Mouse (Mus musculus) ovary, postnatal 10 days (tissue): ENCODE measurements around the gene Ssbp1.
A peak's percentile ranks its signal among the peaks of the same experiment; 100 is the strongest.

Experiments used
- DNase-seq: peaks from one replicate; pipeline ENCODE4 v3.0.0; 2022; ENCODE audit warnings: low spot score

Ssbp1 gene

GRCm38 (mm10) chr6:40470916-40471719 lies at the start of gene Ssbp1:
TSS of gene Ssbp1 (plus strand) at chr6:40471352.
- peak; percentile 67 for DNase-seq

GRCm38 (mm10) chr6:40423013-40423412 lies 48.1 kb upstream of the Ssbp1 start:
- no peak for DNase-seq

DNA sequence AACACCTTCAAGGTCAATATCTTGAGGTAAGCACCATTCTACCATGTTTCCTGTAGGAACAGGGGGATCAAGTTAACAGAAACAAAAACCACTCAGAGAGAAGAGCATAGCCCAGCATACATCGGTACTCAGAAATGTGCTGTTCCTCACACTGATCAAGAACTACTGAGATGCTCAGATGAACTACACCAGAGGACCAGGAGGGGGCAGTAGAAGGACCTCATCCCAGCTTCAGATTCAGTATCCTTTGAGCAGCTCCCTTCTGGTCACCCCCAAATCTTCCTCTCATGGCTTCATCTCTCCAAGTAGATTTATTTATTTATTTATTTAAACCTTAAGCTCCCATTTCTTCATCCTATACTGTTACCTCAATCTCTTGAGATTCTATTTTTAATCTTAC lies 47.4 kb upstream of the Ssbp1 start:
- DNase-seq = no peak

DNA sequence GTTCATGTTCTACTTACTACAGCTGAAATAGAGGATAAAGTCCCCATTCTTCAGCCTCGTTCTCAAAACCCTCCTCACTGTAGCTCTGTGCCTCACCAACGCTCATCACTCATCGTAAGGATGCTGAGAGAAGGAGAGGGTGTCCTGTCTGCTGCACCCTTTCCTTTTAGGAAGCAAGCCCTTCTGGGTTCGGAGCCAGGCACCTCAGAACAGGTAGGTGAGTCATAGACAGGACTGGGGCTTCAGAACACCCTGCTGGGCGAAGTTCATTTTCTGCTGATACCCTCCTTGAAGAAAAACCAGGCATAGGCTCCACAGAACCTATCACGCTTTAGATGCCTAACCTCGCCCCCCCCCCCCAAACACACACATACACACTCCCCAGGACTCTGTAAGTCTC lies 43.7 kb upstream of the Ssbp1 start:
- no peak for DNase-seq

DNA sequence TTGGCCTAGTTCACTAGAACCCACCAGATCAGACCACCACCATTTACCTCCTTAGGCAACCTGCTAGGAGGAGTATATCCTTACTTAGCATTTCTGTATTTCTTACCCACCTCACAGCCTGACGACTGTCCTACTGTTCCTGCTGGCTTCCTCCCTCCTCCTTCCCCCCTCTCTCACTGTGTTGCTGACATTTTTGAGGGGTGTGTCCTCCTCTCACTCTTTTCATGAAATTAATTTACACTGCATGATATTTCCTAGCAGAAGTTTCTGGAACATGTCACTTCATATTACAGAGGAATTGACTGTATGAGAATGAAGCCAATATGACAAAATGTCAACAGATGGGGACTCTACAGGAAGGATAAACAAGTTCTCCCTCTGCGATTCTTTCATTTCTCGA lies 42.5 kb upstream of the Ssbp1 start:
- DNase-seq = no peak

- no peak for DNase-seq
Observed at GRCm38 (mm10) chr6:40429521-40429931, 41.6 kb upstream of the Ssbp1 start.

DNA sequence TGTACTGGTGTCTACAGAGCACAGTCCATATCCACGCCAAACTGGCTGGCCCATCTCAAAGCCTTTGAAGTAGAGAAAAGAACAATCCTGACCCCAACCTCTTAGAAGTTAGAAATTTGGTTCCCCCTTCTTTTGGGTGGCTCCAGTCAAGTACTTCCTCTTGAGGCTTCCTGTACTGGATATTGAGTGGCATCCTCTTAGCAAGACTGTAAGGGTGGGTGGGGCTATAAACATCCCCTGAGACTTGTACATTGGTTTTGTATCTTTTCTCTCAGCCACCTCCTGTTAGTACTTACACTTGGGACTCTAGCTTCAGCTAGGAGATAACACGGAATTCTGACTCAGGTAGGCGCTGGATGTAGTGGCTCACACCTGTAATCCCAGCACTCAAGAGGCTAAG lies 40.9 kb upstream of the Ssbp1 start:
- DNase-seq = no peak

- DNase-seq = no peak
Observed at GRCm38 (mm10) chr6:40430878-40431277, 40.3 kb upstream of the Ssbp1 start.

DNA sequence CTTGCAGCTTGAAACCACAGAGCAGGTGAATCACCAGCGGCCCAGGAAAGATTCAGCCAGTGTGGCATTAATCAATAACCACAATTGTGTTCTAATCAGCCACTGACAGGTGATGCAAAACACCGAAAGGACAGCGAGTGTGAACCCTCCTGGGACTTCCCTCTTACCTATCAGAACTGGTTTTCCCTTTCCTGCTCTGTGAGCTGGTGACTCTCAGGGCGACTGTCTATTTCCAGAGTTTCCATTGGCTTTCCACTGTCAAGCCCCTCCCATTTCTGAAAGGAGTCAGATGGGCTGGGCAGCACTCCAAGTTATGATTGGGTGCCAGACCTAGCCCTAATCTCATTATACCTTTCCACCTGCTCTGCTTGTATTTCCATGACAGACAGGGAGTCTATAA lies 39.8 kb upstream of the Ssbp1 start:
- DNase-seq = no peak

DNA sequence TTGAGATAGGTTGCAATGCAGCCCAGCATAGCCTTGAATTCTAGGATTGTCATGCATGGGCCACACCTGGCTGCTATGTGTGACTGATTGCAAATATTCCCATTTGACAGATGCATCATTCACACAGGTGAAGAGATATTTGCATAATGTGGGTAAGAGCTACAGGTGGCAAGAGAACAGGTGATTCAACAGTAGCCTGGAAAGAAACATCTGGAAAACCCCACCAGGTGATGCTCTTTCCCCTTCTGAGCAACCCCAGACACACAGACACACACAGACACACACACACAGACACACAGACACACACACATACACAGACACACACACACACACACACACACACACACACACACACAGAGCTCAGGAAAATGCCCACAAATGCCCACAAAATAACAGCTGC lies 39.3 kb upstream of the Ssbp1 start:
- no peak for DNase-seq

DNA sequence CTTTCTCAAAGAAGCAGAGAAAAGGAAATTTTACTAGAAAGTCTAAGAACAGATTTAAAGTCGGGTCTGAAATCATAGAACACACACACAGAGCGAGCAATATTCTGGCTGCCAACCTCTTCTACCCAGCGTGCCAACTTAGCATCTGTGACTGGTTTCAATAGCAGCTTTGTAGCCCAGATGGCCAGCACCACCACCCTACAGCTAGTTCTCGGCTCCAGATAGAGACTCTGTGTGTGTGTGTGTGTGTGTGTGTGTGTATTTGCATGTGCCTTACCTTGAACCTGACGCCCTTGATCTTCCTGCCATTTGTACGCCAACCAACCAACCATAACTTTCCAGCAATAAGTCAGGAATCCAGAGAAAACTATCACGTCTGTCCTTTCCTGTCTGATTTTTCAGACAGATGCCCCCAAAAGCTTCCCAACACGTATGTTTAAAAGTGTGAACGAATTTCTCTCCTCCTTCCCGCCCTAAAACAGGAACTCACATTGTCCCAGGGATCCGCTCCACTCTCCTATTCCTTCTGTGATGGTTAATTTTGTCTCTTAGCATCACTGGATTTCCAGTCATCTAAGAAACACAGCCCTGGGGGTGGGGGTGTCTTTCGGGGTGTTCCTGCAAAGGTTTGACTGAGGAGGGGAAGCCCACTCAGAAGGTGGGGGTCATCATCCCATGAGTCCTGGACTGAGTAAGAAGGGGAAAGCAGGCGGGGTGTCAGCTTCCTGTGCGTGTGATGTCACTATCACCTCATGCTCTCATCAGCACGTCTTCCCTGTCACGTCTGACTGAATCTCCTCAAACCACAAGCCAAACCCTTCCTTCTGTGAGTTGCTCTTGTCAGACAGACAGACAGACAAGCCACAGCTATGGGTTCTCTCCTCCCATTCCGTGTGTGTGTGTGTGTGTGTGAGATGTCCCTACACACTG lies 38.5 kb upstream of the Ssbp1 start:
- no peak for DNase-seq

GRCm38 (mm10) chr6:40434697-40435096 lies 36.5 kb upstream of the Ssbp1 start:
- no peak for DNase-seq

DNA sequence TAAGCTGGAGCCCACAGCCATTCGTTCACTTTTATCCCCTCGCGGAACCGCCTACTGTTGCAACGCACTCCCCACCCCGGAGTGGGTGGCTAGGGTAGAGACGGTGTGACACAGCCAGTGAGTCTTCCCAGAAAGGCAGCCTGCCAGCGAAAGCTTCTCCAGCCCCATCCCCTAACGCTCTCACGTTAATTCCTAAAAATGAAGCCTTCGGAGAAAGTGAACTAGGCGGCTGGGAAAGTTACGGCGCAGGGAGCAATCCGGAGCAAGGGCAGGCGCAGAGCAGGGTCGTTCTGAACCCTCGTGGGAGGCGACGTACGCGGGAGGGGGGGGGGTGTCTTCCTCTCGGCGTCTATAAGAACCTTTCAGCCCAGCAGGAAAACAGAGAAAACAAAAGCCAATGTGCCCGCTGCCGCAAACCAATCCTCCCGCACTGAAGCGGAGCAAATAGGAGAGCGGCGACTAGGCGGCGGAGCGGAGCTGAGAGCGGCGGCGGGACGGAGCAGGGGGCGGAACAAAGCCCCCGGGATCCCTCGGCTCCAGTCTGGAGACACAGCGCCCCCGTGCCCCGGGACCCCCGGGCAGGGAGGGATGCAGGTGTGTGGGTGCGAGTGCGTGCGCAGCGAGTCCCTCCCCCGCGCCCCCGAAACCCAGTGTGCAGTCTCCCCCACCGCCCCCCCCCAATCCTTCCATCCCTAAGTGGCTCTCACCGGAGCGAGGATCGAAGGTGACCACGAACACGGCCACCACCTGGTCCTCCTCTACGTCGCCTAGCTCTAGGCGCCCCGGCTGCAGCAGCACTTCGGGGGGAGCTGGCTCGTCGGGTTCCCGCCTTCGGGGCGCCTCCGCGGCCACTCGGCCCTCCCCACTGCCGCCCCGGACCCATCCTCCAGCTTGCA lies 35.8 kb upstream of the Ssbp1 start:
- DNase-seq = peak; percentile 10

DNA sequence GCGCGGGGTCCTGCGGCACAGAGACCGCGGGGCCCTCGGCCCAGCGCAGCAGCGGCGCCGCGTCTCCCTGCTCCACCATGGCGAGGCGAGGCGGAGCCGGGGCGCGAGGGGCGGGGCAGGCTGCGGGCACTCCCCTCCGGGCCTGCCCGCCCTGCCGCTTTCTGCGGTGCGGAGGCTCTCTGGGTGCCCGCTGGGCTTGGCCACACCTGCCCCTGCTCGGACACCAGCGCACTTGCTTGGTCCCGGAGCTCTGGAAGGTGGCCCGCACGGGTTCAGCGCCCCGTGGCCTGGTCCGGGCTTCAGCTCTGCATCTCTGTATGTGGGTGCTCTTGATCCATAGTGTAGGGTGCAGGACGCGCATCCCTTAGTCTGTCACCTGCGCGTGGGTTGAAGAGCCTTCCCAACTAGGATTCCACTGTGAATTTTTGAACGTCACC lies 35.1 kb upstream of the Ssbp1 start, which contains the start of gene E330009J07Rik:
Gene E330009J07Rik, minus strand, starts transcription at position 89 of the 437 bp plus-strand sequence.
- DNase-seq = peak; percentile 69

DNA sequence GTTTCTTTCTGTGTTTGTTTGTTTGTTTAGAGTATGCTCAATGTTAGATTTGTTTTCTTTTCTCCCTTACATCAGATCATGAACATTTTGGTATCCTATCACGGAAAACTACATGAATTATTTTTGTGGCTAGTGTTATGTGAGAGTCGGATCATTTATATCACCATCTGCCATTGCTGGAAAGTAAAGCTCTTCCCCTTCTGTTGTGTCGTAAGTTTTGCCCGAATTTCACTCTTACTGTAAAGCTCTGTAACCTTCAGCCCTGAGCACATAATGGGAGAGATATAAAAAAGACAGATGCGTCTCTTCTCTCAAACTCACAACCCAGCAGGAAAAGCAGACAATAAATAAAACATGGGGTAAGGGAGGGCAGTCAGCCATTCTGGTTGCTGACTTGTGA lies 32.2 kb upstream of the Ssbp1 start, which contains the start of gene Wee2:
Gene Wee2, plus strand, starts transcription at position 153 of the 400 bp plus-strand sequence.
- DNase-seq = no peak

- DNase-seq = no peak
Observed at GRCm38 (mm10) chr6:40439731-40440130, 31.4 kb upstream of the Ssbp1 start.

DNA sequence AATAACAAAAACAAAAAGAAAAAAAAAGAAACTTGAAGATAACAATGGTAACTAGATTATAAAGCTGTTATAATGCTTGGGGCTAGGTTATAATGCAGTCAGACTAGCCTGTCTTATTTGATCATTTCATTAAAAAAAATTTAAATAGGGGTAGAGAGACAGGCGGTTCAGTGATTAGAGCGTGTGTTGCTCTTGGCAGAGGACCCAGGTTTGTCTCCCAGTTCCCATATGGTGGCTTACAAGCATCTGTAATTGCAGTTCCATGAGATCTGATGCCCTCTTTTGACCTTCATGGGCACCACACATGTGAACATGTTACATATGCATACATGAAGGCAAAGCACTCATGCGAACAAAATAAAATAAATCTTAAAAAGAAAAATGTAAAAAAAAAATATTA lies 29.9 kb upstream of the Ssbp1 start:
- no peak for DNase-seq

DNA sequence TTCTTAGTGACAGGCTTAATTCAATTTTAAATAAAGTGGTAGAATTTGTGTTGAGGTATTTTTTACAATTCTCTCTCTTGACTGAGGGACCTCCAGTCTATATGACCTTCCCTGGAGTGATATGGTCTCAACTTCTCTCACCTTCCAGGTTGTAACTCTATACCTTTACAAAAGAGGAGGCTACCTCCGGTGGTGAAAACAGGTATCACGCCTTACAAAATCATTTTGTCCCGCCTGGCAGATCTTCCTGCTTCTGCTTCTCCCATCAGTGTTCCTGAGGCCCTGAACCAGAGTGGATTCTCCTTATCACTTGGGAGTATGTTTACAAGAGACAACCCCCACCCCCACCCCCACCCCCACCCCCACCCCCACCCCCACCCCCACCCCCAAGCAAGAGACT lies 29.4 kb upstream of the Ssbp1 start:
- DNase-seq = no peak

GRCm38 (mm10) chr6:40443281-40443928 lies 27.7 kb upstream of the Ssbp1 start:
- DNase-seq = no peak

GRCm38 (mm10) chr6:40448626-40449025 lies 22.5 kb upstream of the Ssbp1 start:
- no peak for DNase-seq

DNA sequence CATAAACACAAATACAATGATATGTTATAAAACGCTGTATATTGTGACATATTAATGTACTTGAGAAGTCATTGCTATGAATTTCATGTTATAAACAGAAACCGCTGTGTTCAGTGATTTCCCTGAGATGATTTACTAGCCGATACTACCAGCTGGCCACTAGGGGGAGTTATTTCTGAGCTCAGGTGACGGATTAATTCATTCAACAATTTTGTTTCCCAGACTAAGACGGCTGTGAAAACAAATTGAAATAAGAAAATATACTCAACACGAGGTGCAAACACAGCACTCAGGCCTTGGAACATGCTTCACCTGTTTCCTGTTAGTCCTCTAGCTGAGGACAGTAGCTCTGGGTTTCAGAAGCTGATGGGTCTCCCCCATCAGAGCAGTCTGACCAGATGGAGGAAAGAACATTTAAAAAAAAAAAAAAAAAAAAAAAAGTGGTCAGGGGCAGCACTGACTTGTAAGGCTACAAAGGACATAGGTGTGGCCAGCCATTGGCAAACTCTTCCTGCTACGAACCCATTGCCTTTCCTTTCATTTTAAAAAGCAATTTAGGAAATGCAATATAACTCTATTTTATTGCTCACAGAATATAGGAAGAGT lies 16.6 kb upstream of the Ssbp1 start:
- no peak for DNase-seq
